Comparison of ENCODE assay signal across 15 mouse cellular contexts in genomic region chr5:143561009-143561408, GRCm38 (mm10). TPM values are rescaled to one million over a fixed set of nuclear protein-coding genes. Genes with fewer than 3 reads are reported as not detected.
DNase-seq lines count a peak whose midpoint lies in the region; ATAC-seq and TF ChIP-seq lines count a peak whose summit lies in the region.
"Had no signal": no experiment of that assay in that cellular context is flagged by ENCODE, and none has a peak within 500 bp of the region (broad histone marks: within the 10 kb centered on the region; RNA-seq: fewer than 3 reads in every experiment).

No protein-coding gene starts in this region.

- peaks cover 21% of the 10 kb centered on the region for H3K36me3 ChIP-seq in heart, embryonic 13.5 days
- H3K36me3 ChIP-seq in liver, embryonic 14.5 days (replicated peaks; ENCODE audit: control insufficient read depth, insufficient read depth, low read depth): peaks cover 5% of the 10 kb centered on the region

- DNase-seq in heart, postnatal 36 days: no peak
- no peak for DNase-seq in left cerebral cortex, adult 2 months (ENCODE audit: extremely low spot score in 1 of 2, low spot score in 2 of 2)
- no peak for DNase-seq in left cerebral cortex, postnatal 25 days (ENCODE audit: low spot score in 2 of 2)
- no peak for DNase-seq in liver, embryonic 14.5 days (ENCODE audit: low read depth in 3 of 3, low spot score in 3 of 3)
- DNase-seq in spleen, postnatal 4 days (ENCODE audit: low spot score in 2 of 2): no peak
- DNase-seq: kidney, postnatal 4 days; thymus, postnatal 25 days had no signal

- intact Hi-C loops in heart, postnatal 36 days (cut with DNase I): no loop called here
- intact Hi-C loops in left cerebral cortex, adult 2 months (cut with DNase I): no loop called here
- intact Hi-C loops in left cerebral cortex, postnatal 25 days (cut with DNase I): no loop called here

- TF ChIP-seq POLR2A in olfactory bulb, adult 2 months (IDR thresholded peaks at IDR 0.05; ENCODE audit: insufficient read depth, low read depth, low read length): no peak

- H3K9me3 ChIP-seq in heart, embryonic 13.5 days: no peaks in the 10 kb centered on the region
- H3K9me3 ChIP-seq in liver, embryonic 14.5 days (ENCODE audit: control insufficient read depth, low read length): no peaks in the 10 kb centered on the region
- H3K9me3 ChIP-seq: forebrain, embryonic 15.5 days; kidney, embryonic 15.5 days; limb, embryonic 15.5 days; midbrain, embryonic 12.5 days; neural tube, embryonic 13.5 days had no signal

- peak overlapping the region; percentile 92 for H3K27ac ChIP-seq in heart, embryonic 13.5 days (replicated peaks)
- H3K27ac ChIP-seq in left cerebral cortex, adult 2 months: peak overlapping the region; percentile 47
- peak overlapping the region; percentile 93 for H3K27ac ChIP-seq in liver, embryonic 14.5 days
- peak overlapping the region; percentile 16; the same call in 1 of the 2 replicates for H3K27ac ChIP-seq in olfactory bulb, adult 2 months (ENCODE audit: insufficient read depth, low read depth, low read length)
- H3K27ac ChIP-seq: forebrain, embryonic 15.5 days; hindbrain, embryonic 14.5 days; kidney, embryonic 15.5 days; limb, embryonic 15.5 days; midbrain, embryonic 12.5 days; neural tube, embryonic 13.5 days had no signal

- no peaks in the 10 kb centered on the region for H3K27me3 ChIP-seq in heart, embryonic 13.5 days (replicated peaks)
- no peaks in the 10 kb centered on the region for H3K27me3 ChIP-seq in liver, embryonic 14.5 days (ENCODE audit: control insufficient read depth, insufficient read depth, low read length)
- H3K27me3 ChIP-seq: forebrain, embryonic 15.5 days; kidney, embryonic 15.5 days; limb, embryonic 15.5 days; midbrain, embryonic 12.5 days; neural tube, embryonic 13.5 days had no signal

- H3K4me2 ChIP-seq in heart, embryonic 13.5 days: peak overlapping the region; percentile 45; the same call in 1 of the 2 replicates
- peak overlapping the region; percentile 63 for H3K4me2 ChIP-seq in liver, embryonic 14.5 days (ENCODE audit: low read depth)
- H3K4me2 ChIP-seq: forebrain, embryonic 15.5 days; hindbrain, embryonic 14.5 days; kidney, embryonic 15.5 days; limb, embryonic 15.5 days; midbrain, embryonic 12.5 days; neural tube, embryonic 13.5 days had no signal

- no peak overlapping the region for H3K4me3 ChIP-seq in heart, embryonic 13.5 days
- H3K4me3 ChIP-seq in left cerebral cortex, adult 2 months: no peak overlapping the region
- peak overlapping the region in 1 of 2 experiments; percentile 12; a peak in 2 of 4 replicates for H3K4me3 ChIP-seq in liver, embryonic 14.5 days (ENCODE audit: insufficient read depth in 1 of 2, low read depth in 2 of 2, low read length in 2 of 2)
- H3K4me3 ChIP-seq in olfactory bulb, adult 2 months (ENCODE audit: insufficient read depth, low read depth, low read length): no peak overlapping the region
- H3K4me3 ChIP-seq: forebrain, embryonic 15.5 days; kidney, embryonic 15.5 days; limb, embryonic 15.5 days; midbrain, embryonic 12.5 days; neural tube, embryonic 13.5 days had no signal

- peak overlapping the region; percentile 69 for H3K9ac ChIP-seq in heart, embryonic 13.5 days
- H3K9ac ChIP-seq in liver, embryonic 14.5 days (replicated peaks): peak overlapping the region; percentile 62
- H3K9ac ChIP-seq: forebrain, embryonic 15.5 days; hindbrain, embryonic 14.5 days; kidney, embryonic 15.5 days; limb, embryonic 15.5 days; midbrain, embryonic 12.5 days; neural tube, embryonic 13.5 days had no signal

- WGBS in heart, embryonic 13.5 days: 96% methylated on average over 4 of the region's 4 CpGs
- WGBS in liver, embryonic 14.5 days (ENCODE audit: insufficient replicate concordance): 92% methylated on average over 4 of the region's 4 CpGs
- 91% methylated on average over 4 of the region's 4 CpGs for WGBS in olfactory bulb, adult 2 months

- H3K4me1 ChIP-seq in heart, embryonic 13.5 days: peaks cover 61% of the 10 kb centered on the region
- peaks cover 27 to 30% of the 10 kb centered on the region in 2 experiments for H3K4me1 ChIP-seq in liver, embryonic 14.5 days (replicated peaks; ENCODE audit: control insufficient read depth in 2 of 2, insufficient read depth in 2 of 2, low read length in 1 of 2)
- peaks cover 19% of the 10 kb centered on the region for H3K4me1 ChIP-seq in olfactory bulb, adult 2 months (ENCODE audit: control insufficient read depth, insufficient read depth, low read length)
- H3K4me1 ChIP-seq: forebrain, embryonic 15.5 days; kidney, embryonic 15.5 days; neural tube, embryonic 13.5 days had no signal

- ATAC-seq in heart, embryonic 13.5 days (ENCODE audit: extremely low read depth, insufficient number of reproducible peaks, low FRiP score, low TSS enrichment): no peak; the same call in 1 of the 2 replicates
- peak; percentile 52; the same call in 1 of the 2 replicates for ATAC-seq in liver, embryonic 14.5 days (ENCODE audit: insufficient read depth)
- ATAC-seq: forebrain, embryonic 15.5 days had no signal

- TF ChIP-seq EP300 in liver, embryonic 14.5 days (IDR thresholded peaks at IDR 0.05; ENCODE audit: low read depth): no peak

- no peak for TF ChIP-seq CTCF in left cerebral cortex, adult 2 months (IDR thresholded peaks at IDR 0.05)
- TF ChIP-seq CTCF in liver, embryonic 14.5 days (IDR thresholded peaks at IDR 0.05; ENCODE audit: low read depth): no peak
- TF ChIP-seq CTCF in olfactory bulb, adult 2 months (IDR thresholded peaks at IDR 0.05; ENCODE audit: insufficient read depth, low read depth, low read length): no peak

RNA-seq across cellular contexts. Expression of gene Rac1, which starts 33.2 kb away (rescaled TPM):
- polyA plus RNA-seq in heart, embryonic 13.5 days (2015; fragmentation: Nextera tagmentation; extraction: Ambion mirVana): 352 and 355 TPM in 2 replicates
- total RNA-seq in heart, postnatal 36 days (2021): 100 to 1,000 TPM; 239 to 240 TPM
- total RNA-seq in left cerebral cortex, adult 2 months (2021): 100 to 1,000 TPM; 344 to 351 TPM
- total RNA-seq in left cerebral cortex, postnatal 25 days (2021): 100 to 1,000 TPM; 354 to 378 TPM
- polyA plus RNA-seq in liver, embryonic 14.5 days (2012; rRNA removed): 53.9 and 115 TPM in 2 replicates
- 146 and 161 TPM in 2 replicates for polyA plus RNA-seq in liver, embryonic 14.5 days (2014; fragmentation: Nextera tagmentation; extraction: Ambion mirVana)
- polyA plus RNA-seq in olfactory bulb, adult 2 months (2012; ENCODE audit: insufficient read depth, insufficient read length, low replicate concordance, missing spikeins): 73.1 TPM in 1 of 2 replicates, not detected in the other

Comparison
In these comparisons a context has a peak if more than half of its experiments do, and no peak if none do; other contexts are left out.
1. H3K27ac ChIP-seq: peak in every context shown above with its lines; median percentile 93 in liver, embryonic 14.5 days; 92 in heart, embryonic 13.5 days; 47 in left cerebral cortex, adult 2 months; 16 in olfactory bulb, adult 2 months.